Mouse (Mus musculus): ENCODE results near the gene A830018L16Rik.

GRCm38 (mm10) chr1:11501556-11501955, 87.7 kb downstream of the A830018L16Rik start:
- TF ChIP-seq CTCF (IDR thresholded peaks at IDR 0.05; ENCODE audit: control insufficient read depth, insufficient read depth, low read length) (no peak), POLR2A (IDR thresholded peaks at IDR 0.05; ENCODE audit: borderline replicate concordance, control insufficient read depth, low read depth, low read length) (no peak)
